Mouse (Mus musculus): Measurements from ENCODE around the gene Polr3f. TPM values are rescaled to one million over a fixed set of nuclear protein-coding genes. Genes with fewer than 3 reads are reported as not detected.

Polr3f gene
- polyA plus RNA-seq, 1 experiment from 2014 or later: 27.0 TPM

DNA sequence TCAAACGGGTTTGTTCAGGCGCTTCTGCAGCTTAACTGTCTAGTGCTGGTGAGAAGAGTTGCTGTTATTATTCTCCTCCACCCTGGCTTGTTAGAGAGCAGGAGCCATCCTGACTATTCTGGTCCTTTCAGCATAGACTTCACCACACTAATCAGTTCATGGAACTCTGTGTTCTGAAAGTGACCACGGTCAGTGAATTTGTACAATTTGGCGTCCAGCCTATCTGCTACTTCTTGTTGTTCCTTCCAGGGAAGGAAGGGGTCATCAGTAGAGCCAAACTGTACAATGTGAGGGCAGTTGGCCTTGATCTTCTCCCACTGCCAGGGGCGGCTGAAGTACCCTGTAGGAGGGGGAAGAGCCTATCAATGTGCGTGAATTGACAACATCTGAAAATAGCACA is 16.2 kb downstream of the Polr3f start:
- H3K27me3 ChIP-seq (ENCODE audit: insufficient read depth, poor library complexity, severe bottlenecking): no peaks in the 10 kb centered on the region
- H3K9me3 ChIP-seq: no peaks in the 10 kb centered on the region
- no peak overlapping the region for H3K4me3 ChIP-seq
- no peaks in the 10 kb centered on the region for H3K4me1 ChIP-seq (replicated peaks)
- no peak overlapping the region for H3K27ac ChIP-seq
- H3K36me3 ChIP-seq: peaks cover 89% of the 10 kb centered on the region
- DNase-seq (ENCODE audit: low spot score): no peak
- WGBS: 87% methylated on average over 6 of the region's 6 CpGs

DNA sequence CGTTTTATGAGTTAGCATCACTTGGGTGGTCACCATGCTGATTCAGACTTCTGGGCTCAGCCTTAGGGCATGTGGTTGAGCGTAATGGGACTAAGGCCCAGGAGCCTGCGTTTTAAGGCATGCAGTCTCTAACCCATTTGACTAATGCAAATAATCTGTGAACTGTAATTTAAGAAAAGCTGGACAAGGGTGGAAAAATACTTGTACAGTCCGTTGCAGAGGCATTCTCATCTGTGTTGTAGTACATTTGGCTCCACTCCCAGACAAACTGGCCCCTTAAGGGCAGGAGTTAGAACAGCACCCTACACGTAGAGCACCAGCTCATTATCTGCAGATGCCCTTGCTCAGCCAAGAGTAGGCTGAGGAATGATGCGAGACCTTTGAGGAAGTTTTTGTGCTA is 17.1 kb downstream of the Polr3f start:
- H3K36me3 ChIP-seq: peaks cover 80% of the 10 kb centered on the region
- no peaks in the 10 kb centered on the region; the same call in 1 of the 2 replicates for H3K4me1 ChIP-seq (replicated peaks)
- no peaks in the 10 kb centered on the region for H3K27me3 ChIP-seq (ENCODE audit: insufficient read depth, poor library complexity, severe bottlenecking)
- H3K27ac ChIP-seq: no peak overlapping the region
- H3K9me3 ChIP-seq: no peaks in the 10 kb centered on the region
- DNase-seq (ENCODE audit: low spot score): no peak
- 89% methylated on average over 6 of the region's 6 CpGs for WGBS
- no peak overlapping the region for H3K4me3 ChIP-seq

DNA sequence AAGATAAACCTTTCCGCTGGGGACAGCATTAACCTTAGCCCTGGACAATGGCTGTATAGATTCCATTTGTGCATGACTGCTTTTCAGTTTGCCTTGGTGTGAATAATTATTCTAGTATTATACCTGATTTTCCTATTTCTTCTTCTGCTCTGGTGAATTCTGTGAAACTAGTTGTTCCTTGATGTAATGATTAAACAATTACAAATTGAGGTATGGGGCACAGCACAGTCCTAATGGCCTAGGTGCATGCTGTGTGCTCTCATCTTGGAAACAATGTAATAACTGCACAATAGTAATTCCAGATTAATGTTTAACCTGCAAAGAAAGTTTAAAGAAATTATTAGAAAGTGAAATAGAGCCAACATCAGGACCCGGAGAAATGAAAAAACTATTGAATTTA is 17.5 kb downstream of the Polr3f start:
- no peaks in the 10 kb centered on the region for H3K9me3 ChIP-seq
- H3K4me1 ChIP-seq (replicated peaks): no peaks in the 10 kb centered on the region; the same call in 1 of the 2 replicates
- no peak overlapping the region for H3K4me3 ChIP-seq
- WGBS: 94% methylated on average over 2 of the region's 2 CpGs
- H3K36me3 ChIP-seq: peaks cover 76% of the 10 kb centered on the region
- no peaks in the 10 kb centered on the region for H3K27me3 ChIP-seq (ENCODE audit: insufficient read depth, poor library complexity, severe bottlenecking)
- no peak for DNase-seq (ENCODE audit: low spot score)
- H3K27ac ChIP-seq: no peak overlapping the region

DNA sequence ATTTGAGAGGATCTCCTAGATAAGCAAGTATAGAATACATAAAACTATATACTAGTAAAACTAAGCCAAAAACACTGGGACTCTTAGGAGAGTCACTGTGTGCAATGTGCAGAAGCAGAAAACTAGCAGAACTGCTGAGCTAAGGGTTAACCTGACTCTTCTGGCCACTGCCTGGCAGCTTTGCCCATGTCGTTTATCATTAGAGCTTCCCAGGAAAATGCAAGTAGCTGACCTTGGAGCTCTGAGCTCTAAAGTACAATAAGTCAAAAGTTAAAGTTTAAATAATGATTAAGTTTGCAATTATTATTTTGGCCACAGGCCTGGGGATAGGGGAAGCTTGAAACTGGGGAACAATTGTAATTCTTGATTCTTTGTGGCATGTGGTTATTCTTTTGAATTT is 18.0 kb downstream of the Polr3f start:
- peaks cover 71% of the 10 kb centered on the region for H3K36me3 ChIP-seq
- H3K9me3 ChIP-seq: no peaks in the 10 kb centered on the region
- DNase-seq (ENCODE audit: low spot score): no peak
- H3K4me3 ChIP-seq: no peak overlapping the region
- no peaks in the 10 kb centered on the region for H3K27me3 ChIP-seq (ENCODE audit: insufficient read depth, poor library complexity, severe bottlenecking)
- WGBS: 73% methylated on average over 1 of the region's 1 CpGs
- no peak overlapping the region for H3K27ac ChIP-seq
- no peaks in the 10 kb centered on the region; the same call in 1 of the 2 replicates for H3K4me1 ChIP-seq (replicated peaks)

DNA sequence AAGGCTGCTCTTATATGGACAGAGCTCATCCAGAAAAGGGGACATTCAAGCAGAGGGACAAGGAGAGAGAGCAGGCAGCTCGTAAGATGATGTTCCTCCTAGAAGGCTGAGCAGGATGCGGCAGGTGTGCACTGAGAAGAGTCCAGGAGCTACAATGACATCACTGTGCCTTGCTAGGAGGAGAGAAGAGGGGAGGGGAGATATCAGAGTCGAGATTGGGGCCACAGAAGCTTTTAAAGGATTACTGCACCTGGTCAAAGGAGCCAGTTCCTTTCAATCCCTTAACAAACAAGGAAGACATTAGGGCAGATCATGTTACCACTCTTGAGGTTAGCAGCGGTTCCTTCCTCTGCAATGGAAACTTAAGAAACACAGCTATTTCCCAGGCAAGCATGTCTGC is 20.0 kb downstream of the Polr3f start:
- Histone ChIP-seq H3K27ac (no peak overlapping the region), H3K36me3 (peaks cover 51% of the 10 kb centered on the region), H3K4me3 (no peak overlapping the region), H3K4me1 (replicated peaks) (no peaks in the 10 kb centered on the region; the same call in 1 of the 2 replicates), H3K27me3 (ENCODE audit: insufficient read depth, poor library complexity, severe bottlenecking) (no peaks in the 10 kb centered on the region), H3K9me3 (no peaks in the 10 kb centered on the region)
- no peak for DNase-seq (ENCODE audit: low spot score)
- 82% methylated on average over 4 of the region's 4 CpGs for whole genome bisulfite sequencing

DNA sequence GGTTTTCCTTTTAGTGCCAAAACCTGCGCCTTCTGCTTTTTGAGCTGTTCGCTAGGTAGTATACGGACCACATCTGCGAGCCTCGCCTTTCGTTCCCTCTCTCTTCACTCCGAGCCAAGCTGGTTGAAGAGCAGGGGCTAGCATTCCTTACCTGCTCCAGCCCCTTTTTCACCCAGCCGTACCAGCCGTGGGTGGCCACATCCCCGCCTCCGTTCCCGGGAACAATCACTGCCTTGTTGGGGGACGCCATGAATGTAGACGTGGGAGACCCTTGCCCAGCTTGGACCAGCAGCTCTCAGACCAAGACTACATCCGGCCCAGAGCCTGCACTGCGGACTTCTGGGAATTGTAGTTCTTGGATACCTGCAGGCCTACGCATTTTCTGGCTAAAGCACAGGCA is 23.0 kb downstream of the Polr3f start, which contains the start of gene Rbbp9:
TSS of gene Rbbp9 (minus strand) at position 341 of the 400 bp plus-strand sequence.
- DNase-seq (ENCODE audit: low spot score): peak; percentile 84
- H3K27ac ChIP-seq: peak within 1 kb of the TSS; percentile 96
- under 1% methylated on average over 17 of the region's 17 CpGs for WGBS

DNA sequence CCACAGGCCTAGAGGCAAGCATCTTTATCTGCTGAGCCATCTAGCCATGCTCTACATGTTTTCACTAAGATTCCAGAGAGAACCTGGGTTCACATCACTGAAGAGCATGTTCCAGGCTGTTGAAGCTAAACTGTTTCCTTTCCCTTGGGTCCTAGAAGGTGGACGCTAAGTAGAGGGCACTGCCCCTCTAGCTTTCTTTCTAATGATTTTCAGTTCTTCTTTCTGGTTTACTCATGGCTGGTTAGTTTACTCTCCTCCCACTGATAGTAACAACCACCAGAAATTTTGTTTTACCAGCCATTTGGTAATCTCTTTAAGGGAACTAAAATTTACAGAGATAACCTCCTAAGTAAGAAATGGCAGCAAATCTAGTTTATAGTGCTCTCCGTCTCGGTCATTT is 26.4 kb downstream of the Polr3f start:
- Histone ChIP-seq H3K4me1 (replicated peaks) (peaks cover 15% of the 10 kb centered on the region), H3K27me3 (ENCODE audit: insufficient read depth, poor library complexity, severe bottlenecking) (no peaks in the 10 kb centered on the region), H3K36me3 (peaks cover under 1% of the 10 kb centered on the region; the same call in 1 of the 2 replicates), H3K27ac (no peak overlapping the region), H3K9me3 (no peaks in the 10 kb centered on the region), H3K4me3 (no peak overlapping the region)
- no peak for DNase-seq (ENCODE audit: low spot score)
- WGBS: 92% methylated on average over 3 of the region's 3 CpGs

More for the DNA sequence above, 23.0 kb downstream of the Polr3f start, which contains the start of gene Rbbp9:
- Histone ChIP-seq H3K36me3 (peaks cover 24% of the 10 kb centered on the region), H3K4me1 (replicated peaks) (peaks cover 4% of the 10 kb centered on the region), H3K9me3 (no peaks in the 10 kb centered on the region), H3K4me3 (peak within 1 kb of the TSS; percentile 81), H3K27me3 (ENCODE audit: insufficient read depth, poor library complexity, severe bottlenecking) (no peaks in the 10 kb centered on the region)

DNA sequence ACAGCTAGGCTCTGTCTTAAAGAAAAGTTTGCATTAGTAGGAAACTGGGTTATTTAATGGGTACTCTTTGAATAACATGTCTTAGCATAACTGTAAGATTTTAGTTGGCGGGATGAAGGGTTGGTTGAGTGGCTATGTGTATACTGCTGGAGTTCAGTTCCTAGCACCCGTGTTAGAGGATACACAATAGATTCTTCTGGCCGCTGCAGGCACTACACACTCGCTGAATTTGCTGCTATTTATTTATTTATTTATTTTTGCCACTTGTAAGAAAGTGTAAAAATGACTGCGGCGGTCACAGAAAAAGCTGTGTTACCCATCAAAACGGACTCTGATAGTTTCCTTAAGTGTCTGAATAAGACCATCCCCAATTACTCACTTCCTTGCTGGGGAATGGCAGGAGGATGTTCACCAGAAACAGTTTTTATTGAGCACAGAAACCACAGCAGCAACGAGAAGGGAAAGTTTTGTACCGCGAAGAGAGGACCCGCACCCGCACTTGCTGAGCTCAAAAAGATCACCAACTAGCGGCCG is 27.8 kb downstream of the Polr3f start:
- Histone ChIP-seq H3K4me3 (peak overlapping the region; percentile 85), H3K9me3 (no peaks in the 10 kb centered on the region), H3K4me1 (replicated peaks) (peaks cover 15% of the 10 kb centered on the region), H3K36me3 (peaks cover 15% of the 10 kb centered on the region), H3K27me3 (ENCODE audit: insufficient read depth, poor library complexity, severe bottlenecking) (no peaks in the 10 kb centered on the region), H3K27ac (peak overlapping the region; percentile 91)
- WGBS: 4% methylated on average over 14 of the region's 14 CpGs
- DNase-seq (ENCODE audit: low spot score): no peak

DNA sequence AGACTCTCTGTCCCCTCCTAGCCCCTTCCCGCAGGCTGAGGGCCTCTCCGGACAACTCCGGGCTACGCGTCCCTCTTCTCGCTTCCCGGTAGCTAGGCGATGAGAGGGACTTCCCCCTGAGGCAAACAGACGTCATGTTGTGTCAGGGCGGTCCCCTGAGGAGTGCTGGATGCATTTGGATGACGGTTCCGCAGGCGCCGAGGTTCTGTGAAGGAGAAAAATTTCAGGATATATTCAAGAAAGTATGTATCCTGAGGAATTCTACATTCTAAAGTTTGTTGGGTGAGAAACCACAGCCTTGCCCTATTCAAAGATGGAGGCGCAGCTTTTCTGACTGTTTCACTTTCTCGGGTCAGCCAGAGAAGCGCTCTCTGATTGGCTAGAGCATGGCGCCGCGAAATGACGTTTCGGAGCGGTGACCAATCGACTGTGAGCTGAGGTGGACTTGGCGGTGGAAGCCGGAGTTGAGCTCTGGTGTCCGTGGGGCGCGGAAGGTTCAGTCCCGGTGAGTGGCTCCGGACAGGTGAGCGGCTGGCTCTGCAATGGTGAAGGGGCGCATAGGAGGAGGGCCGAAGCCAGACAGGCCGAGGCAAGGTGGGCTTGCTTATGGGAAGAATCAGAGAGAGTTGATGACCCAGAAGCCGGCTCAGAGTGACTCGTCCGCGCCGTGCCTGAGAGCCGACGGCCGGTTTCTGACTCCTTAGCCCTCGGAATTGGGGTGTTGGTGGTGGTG is 28.5 kb downstream of the Polr3f start, which contains the start of gene Sec23b:
TSS of gene Sec23b (plus strand) at position 410 of the 733 bp plus-strand sequence.
- DNase-seq (ENCODE audit: low spot score): peak; percentile 95
- Histone ChIP-seq H3K27ac (peak within 1 kb of the TSS; percentile 91), H3K4me1 (replicated peaks) (peaks cover 15% of the 10 kb centered on the region), H3K27me3 (ENCODE audit: insufficient read depth, poor library complexity, severe bottlenecking) (no peaks in the 10 kb centered on the region), H3K9me3 (no peaks in the 10 kb centered on the region), H3K4me3 (peak within 1 kb of the TSS; percentile 85), H3K36me3 (peaks cover 18% of the 10 kb centered on the region)
- WGBS: under 1% methylated on average over 44 of the region's 44 CpGs

DNA sequence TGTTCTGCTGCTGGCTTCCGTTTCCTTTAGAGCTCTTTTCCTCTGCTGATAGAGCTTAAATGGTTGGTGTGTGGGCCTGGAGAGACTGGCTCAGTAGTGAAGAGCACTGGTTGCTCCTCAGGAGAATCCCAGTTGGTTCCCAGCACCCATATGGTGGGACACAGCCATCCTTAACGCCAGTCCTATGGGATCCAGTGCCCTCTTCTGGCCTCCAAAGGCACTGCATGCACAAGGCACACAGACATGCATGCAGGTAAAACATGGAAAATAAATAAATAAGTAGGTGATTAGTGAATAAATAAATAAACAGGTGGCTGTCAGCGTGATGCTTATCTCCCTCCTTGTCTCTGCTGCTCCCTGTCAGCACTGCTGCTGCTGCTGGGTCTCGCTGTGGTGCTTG is 61.2 kb downstream of the Polr3f start:
- H3K9me3 ChIP-seq: no peaks in the 10 kb centered on the region
- H3K4me3 ChIP-seq: no peak overlapping the region
- H3K36me3 ChIP-seq: peaks cover 76% of the 10 kb centered on the region
- no peaks in the 10 kb centered on the region for H3K27me3 ChIP-seq (ENCODE audit: insufficient read depth, poor library complexity, severe bottlenecking)
- no peak overlapping the region for H3K27ac ChIP-seq
- 81% methylated on average over 4 of the region's 4 CpGs for WGBS
- no peak for DNase-seq (ENCODE audit: low spot score)
- 0 out of 2 replicates have a peak, but pooled peaks cover 2% of the 10 kb centered on the region for H3K4me1 ChIP-seq (replicated peaks)

Other genes with a start within 250 kb of the Polr3f start
- gene Ovol2, start 195.6 kb upstream of the Polr3f start, polyA plus RNA-seq (2016; fragmentation: Nextera tagmentation; extraction: Ambion mirVana): 0.22 and 0.27 TPM in 2 replicates
- gene Kat14, start 158.7 kb upstream of the Polr3f start, polyA plus RNA-seq (2016; fragmentation: Nextera tagmentation; extraction: Ambion mirVana): 47.9 and 60.4 TPM in 2 replicates
- 0.24 TPM in 1 of 2 replicates, not detected in the other for gene Pet117, start 158.7 kb upstream of the Polr3f start, polyA plus RNA-seq (2016; fragmentation: Nextera tagmentation; extraction: Ambion mirVana)
- 1.9 and 3.4 TPM in 2 replicates for gene Dzank1, start 304 bp upstream of the Polr3f start, polyA plus RNA-seq (2016; fragmentation: Nextera tagmentation; extraction: Ambion mirVana)
- 56.7 and 57.1 TPM in 2 replicates for gene Rbbp9, start 23.2 kb downstream of the Polr3f start, polyA plus RNA-seq (2016; fragmentation: Nextera tagmentation; extraction: Ambion mirVana)
- 120 and 127 TPM in 2 replicates for gene Sec23b, start 28.5 kb downstream of the Polr3f start, polyA plus RNA-seq (2016; fragmentation: Nextera tagmentation; extraction: Ambion mirVana)
- 26.0 and 40.1 TPM in 2 replicates for gene Smim26, start 66.3 kb downstream of the Polr3f start, polyA plus RNA-seq (2016; fragmentation: Nextera tagmentation; extraction: Ambion mirVana)
- 27.1 and 31.5 TPM in 2 replicates for gene Dtd1, start 72.2 kb downstream of the Polr3f start, polyA plus RNA-seq (2016; fragmentation: Nextera tagmentation; extraction: Ambion mirVana)